Mouse (Mus musculus) hindbrain, embryonic 14.5 days (tissue): ENCODE measurements around the gene Shisal2a. TPM values are rescaled to one million over a fixed set of nuclear protein-coding genes. Genes with fewer than 3 reads are reported as not detected.
A peak's percentile ranks its signal among the peaks of the same experiment; 100 is the strongest.
"Not testable (repeated sequence)": the region's sequence is repeated elsewhere in the genome, so short reads cannot be mapped to it uniquely, and the experiment has no call there.

Experiments
- ATAC-seq: fragments of 200-750 bp; cut with Nextera tagmentation; 2 replicates; pipeline ENCODE4 v1.8.0; 2017; ENCODE audit warnings: moderate number of reproducible peaks, mild to moderate bottlenecking, moderate TSS enrichment, moderate library complexity; ENCODE audit not compliant: low FRiP score
- DNase-seq: peaks from one replicate; pipeline ENCODE4 v3.0.0-alpha.2; 2015; ENCODE audit warnings: low spot score
- H3K27ac ChIP-seq: fragments of 300-500 bp; sonication (generic); 2 replicates; pipeline ENCODE4 v1.5.1; 2014; ENCODE audit warnings: mild to moderate bottlenecking, moderate library complexity
- H3K27me3 ChIP-seq: fragments of 300-500 bp; sonication (generic); 2 replicates; pipeline ENCODE4 v1.6.1; 2014; ENCODE audit warnings: mild to moderate bottlenecking, low read length, mixed read lengths; ENCODE audit not compliant: control insufficient read depth, insufficient read depth
- H3K36me3 ChIP-seq: fragments of 300-500 bp; sonication (generic); replicated peaks from 2 replicates; pipeline ENCODE4 v1.6.1; 2014; ENCODE audit not compliant: control insufficient read depth, insufficient read depth
- H3K4me1 ChIP-seq: fragments of 300-500 bp; sonication (generic); replicated peaks from 2 replicates; pipeline ENCODE4 v1.6.1; 2014; ENCODE audit warnings: antibody characterized with exemption, low read length, mixed read lengths; ENCODE audit not compliant: control insufficient read depth, insufficient read depth
- H3K4me2 ChIP-seq: fragments of 300-500 bp; sonication (generic); replicated peaks from 2 replicates; pipeline ENCODE4 v1.6.1; 2014; ENCODE audit warnings: mild to moderate bottlenecking, moderate library complexity
- H3K4me3 ChIP-seq: fragments of 300-500 bp; sonication (generic); replicated peaks from 2 replicates; pipeline ENCODE4 v1.5.1; 2014; ENCODE audit warnings: mild to moderate bottlenecking, low read length
- H3K9ac ChIP-seq: fragments of 300-500 bp; sonication (generic); 2 replicates; pipeline ENCODE4 v1.6.1; 2014
- H3K9me3 ChIP-seq: fragments of 300-500 bp; sonication (generic); 2 replicates; pipeline ENCODE4 v1.6.1; 2016; ENCODE audit warnings: low read length; ENCODE audit not compliant: control insufficient read depth
- WGBS: fragments of 180-500 bp; shearing (Covaris S2); extraction: QIAGEN DNeasy Blood & Tissue Kit; methylation state at CpG from one replicate; pipeline ENCODE4 v1.1.7; 2014; 5-methylcytosine and 5-hydroxymethylcytosine counted together
- polyA plus RNA-seq: library from polyadenylated mRNA; unstranded; fragments of >200 nt; fragmentation: Nextera tagmentation; extraction: Ambion mirVana; gene quantifications from 2 replicates; pipeline ENCODE4 v1.2.1, GENCODE M21; 2014

Gene Shisal2a
- polyA plus RNA-seq, 1 experiment from 2014 or later, result 7.6 TPM

DNA sequence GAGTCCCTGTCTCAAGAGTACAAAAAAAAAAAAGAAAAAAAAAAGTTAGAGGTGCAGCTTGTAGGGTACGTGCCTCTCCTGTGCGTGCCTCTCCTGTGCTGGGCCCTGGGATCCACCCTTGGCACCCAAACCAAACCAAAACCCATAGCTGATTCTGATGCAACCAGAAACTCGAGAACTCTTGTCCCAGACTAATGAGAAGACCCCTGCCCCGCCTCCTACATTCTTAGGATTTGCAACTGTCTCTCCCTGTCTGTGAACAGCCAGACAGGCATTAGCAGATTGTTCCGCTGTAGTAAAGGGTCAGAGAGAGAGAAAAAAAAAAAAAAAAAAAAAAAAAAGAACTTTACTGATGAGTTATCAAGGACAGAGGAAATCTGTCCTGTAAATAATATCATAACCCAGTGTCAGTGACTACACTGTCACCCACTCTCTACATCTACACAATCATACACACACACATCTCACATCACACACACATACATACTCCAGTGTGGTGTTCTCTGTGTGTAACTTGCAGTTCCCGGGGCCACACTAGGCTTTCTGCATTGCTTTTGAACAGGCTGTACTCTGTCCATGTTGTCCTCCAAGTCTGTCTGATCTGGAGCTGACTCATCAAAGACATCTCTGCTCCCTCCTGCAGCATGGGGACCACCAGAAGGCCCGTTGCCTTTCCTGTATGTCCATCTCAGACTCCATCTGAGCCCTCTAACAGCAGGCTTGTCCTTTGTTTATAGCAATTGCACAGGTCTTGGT is 19.6 kb downstream of the Shisal2a start:
- no peak overlapping the region for H3K4me3 ChIP-seq
- H3K36me3 ChIP-seq, result no peaks in the 10 kb centered on the region
- no peak overlapping the region for H3K27ac ChIP-seq
- peaks cover 49% of the 10 kb centered on the region for H3K4me1 ChIP-seq
- WGBS, result 12% methylated on average over 7 of the region's 7 CpGs
- DNase-seq (no peak), ATAC-seq (no peak)
- no peaks in the 10 kb centered on the region for H3K9me3 ChIP-seq
- no peak overlapping the region for H3K9ac ChIP-seq
- H3K27me3 ChIP-seq, result no peaks in the 10 kb centered on the region
- no peak overlapping the region for H3K4me2 ChIP-seq

DNA sequence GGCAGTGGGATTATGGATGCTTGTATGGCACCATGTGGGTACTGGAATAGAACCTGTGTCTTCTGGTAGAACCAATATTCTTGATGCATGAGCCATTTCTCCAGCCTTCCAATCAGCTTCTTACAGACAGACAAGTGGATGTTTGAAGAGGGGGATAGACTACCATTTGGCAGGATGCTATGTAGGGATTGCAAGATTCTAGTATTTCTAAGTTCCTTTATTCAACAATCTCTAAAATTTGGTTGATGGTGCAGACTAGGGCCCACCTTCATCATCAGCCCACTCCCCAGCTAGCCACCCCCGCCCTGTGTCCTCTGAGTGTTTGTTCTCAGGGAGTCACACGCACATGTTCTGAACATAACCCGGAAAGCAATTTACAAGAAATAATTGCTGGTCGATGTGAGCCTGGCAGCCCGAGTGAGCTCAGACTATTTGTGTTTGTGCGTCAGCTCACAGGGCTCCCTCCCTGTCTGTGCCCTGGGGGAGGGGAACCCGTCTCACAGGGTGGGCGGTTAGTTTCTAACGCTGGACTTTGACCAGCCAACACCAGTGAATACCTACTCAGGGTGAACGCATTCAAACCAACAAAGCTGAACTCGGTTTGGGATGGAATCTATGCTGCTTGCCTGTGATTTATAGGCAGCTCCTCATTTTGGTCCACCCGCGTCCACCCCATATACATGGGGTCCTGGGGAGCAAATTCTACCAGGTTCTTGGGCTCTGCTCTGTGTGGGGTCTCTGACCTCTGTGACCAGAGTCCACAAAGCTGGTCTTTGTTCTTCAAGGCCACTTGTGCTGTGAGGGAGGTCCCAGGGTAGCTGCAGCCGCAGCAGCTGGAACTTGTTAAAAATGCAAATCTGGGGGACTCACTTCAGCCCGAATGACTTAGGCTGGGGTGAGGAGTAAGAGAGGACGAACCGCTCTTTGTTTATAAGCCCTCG is 20.6 kb downstream of the Shisal2a start:
- no peaks in the 10 kb centered on the region for H3K36me3 ChIP-seq
- no peak for ATAC-seq
- H3K4me2 ChIP-seq, result peak overlapping the region; percentile 23
- no peaks in the 10 kb centered on the region for H3K27me3 ChIP-seq
- H3K4me3 ChIP-seq, result no peak overlapping the region
- peak overlapping the region; percentile 67 for H3K27ac ChIP-seq
- DNase-seq, result peak; percentile 36
- 4% methylated on average over 18 of the region's 18 CpGs for WGBS
- peaks cover 54% of the 10 kb centered on the region for H3K4me1 ChIP-seq
- no peaks in the 10 kb centered on the region for H3K9me3 ChIP-seq
- H3K9ac ChIP-seq, result 0 out of 2 replicates have a peak overlapping the region, but pooled peaks have one; percentile 20

DNA sequence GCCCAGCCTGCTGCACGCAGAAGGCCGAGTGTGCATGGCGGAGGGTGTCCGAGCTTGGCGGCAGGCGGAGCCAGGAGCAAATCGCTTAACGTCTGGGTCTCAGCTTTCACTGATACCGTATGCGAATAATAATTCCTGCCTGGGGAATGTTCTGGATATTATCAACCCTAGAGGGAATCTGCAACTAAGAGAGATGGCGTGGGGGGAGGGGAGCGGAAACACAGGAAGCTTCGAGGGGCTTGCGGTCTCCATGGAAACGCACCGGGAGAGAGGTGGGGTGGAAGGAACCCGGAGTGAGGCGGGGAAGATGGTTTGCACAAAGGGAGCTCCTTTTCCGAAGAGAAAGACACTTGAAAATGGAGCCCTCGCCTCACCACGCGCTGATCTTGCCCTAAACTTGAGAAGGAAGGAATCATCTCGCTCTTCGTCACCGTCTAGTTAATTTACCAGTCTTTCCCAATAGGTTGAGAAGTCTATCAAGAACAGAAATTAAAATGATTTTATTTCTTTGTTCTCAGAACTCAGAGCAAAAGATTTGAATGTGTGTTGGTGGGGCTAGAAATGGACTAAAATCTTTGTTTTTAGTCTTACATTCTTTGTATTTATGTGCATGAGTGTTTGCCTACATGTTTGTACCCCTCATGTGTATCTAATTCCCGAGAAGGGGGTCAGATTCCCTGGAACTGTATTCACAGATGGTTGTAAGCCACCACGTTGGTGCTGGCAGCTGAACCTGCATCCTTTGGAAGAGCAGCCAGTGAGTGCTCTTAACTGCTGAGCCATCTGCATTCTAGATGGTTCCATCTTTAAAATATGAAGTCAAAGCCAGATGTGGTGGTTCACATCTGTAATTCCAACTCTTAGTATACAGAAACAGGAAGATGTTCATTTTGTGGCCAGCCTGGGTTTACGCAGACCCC is 22.8 kb downstream of the Shisal2a start:
- peak overlapping the region; percentile 38 for H3K4me2 ChIP-seq
- peak overlapping the region; percentile 46 for H3K9ac ChIP-seq
- H3K9me3 ChIP-seq, result no peaks in the 10 kb centered on the region
- peak; percentile 88 for ATAC-seq
- H3K36me3 ChIP-seq, result no peaks in the 10 kb centered on the region
- no peaks in the 10 kb centered on the region for H3K27me3 ChIP-seq
- peak; percentile 90 for DNase-seq
- H3K4me3 ChIP-seq, result no peak overlapping the region
- H3K4me1 ChIP-seq, result peaks cover 54% of the 10 kb centered on the region
- peak overlapping the region; percentile 97 for H3K27ac ChIP-seq
- whole genome bisulfite sequencing, result 4% methylated on average over 28 of the region's 28 CpGs

DNA sequence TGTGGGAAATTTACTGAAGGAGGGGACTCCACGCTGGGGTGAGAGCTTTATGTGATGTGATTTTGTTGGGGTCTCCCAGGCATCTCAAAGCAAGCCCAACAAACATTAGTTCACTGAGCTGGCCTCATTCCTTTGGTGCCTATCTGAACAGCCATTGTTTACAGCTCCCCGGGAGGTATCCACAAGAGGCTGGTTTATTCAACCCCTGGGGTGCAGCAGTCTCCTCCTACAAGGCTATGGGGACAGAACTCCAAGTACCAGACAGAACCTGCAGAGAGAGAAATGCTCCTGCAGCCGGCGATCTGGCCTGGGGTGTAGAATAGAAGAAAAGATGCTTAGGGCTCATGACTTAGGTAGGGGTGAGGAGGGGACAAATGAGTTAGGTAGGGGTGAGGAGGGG is 24.7 kb downstream of the Shisal2a start:
- no peak overlapping the region for H3K4me3 ChIP-seq
- H3K4me1 ChIP-seq, result peaks cover 50% of the 10 kb centered on the region
- H3K36me3 ChIP-seq, result no peaks in the 10 kb centered on the region
- no peaks in the 10 kb centered on the region for H3K9me3 ChIP-seq
- WGBS, result 15% methylated on average over 4 of the region's 4 CpGs
- H3K4me2 ChIP-seq, result no peak overlapping the region
- H3K27ac ChIP-seq, result peak overlapping the region; percentile 97
- H3K27me3 ChIP-seq, result no peaks in the 10 kb centered on the region
- no peak for DNase-seq
- no peak for ATAC-seq
- no peak overlapping the region for H3K9ac ChIP-seq

DNA sequence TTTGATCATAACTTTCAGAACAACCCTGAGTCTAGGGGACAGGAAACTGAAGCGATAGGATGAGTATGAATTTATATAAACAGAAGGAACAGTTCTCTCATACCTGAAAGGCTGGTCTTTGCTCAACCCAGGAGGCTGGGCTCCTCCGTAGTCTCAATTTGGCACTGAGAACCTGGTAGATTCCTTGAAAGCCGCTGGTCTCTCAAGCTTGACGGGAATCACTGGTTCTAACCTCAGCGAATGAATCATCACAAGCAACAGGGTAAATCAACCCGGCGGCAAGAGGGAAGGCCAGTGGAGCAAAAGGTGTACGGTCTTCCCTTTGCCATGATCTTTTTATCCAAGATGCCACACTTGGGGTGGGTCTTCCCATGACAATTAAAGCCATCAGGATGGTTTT is 25.7 kb downstream of the Shisal2a start:
- no peak overlapping the region for H3K27ac ChIP-seq
- H3K4me2 ChIP-seq, result no peak overlapping the region
- no peaks in the 10 kb centered on the region for H3K36me3 ChIP-seq
- DNase-seq (no peak), ATAC-seq (no peak)
- no peaks in the 10 kb centered on the region for H3K27me3 ChIP-seq
- no peak overlapping the region for H3K9ac ChIP-seq
- H3K4me1 ChIP-seq, result peaks cover 41% of the 10 kb centered on the region
- no peaks in the 10 kb centered on the region for H3K9me3 ChIP-seq
- 90% methylated on average over 8 of the region's 8 CpGs for WGBS
- H3K4me3 ChIP-seq, result no peak overlapping the region

DNA sequence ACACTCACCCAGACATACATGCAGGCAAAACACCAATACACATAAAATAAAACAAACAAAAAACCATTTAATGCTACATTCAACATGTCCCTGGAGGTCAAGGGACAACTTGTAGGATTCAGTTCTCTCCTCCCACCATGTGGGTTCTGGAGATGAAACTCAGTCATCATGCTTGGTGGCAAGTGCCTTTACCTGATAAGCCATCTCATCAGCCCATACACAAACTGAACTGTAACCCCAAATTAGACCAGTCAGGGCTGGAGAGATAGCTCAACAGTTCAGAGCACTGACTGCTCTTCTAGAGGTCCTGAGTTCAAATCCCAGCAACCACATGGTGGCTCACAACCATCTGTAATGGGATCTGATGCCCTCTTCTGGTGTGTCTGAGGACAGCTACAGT is 29.6 kb downstream of the Shisal2a start:
- not testable (repeated sequence) for ATAC-seq, H3K4me2 ChIP-seq, H3K27ac ChIP-seq, H3K27me3 ChIP-seq, DNase-seq, H3K4me3 ChIP-seq, H3K36me3 ChIP-seq, H3K9me3 ChIP-seq, H3K9ac ChIP-seq
- H3K4me1 ChIP-seq, result peaks cover 19% of the 10 kb centered on the region

DNA sequence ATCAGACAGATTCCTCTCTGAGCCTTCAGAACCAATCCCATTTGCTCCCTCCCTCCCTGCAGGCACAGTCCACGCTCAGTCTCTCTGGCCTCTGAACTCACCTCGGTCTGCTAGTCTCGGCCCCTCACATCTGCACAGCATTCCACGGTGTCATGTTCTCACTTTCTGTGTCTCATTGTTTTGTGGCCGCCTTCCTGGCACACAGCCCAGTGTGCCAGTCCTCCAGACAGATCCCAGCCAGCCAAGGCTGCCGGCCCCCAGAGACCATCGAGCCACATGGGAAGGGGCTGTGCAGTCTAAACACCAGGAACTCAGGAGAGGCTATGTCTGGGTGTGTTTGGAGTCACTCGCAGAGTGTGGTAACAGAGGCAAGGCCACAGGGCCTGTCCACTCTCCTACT is 32.3 kb downstream of the Shisal2a start:
- no peak overlapping the region for H3K4me3 ChIP-seq
- H3K4me1 ChIP-seq, result peaks cover 13% of the 10 kb centered on the region
- ATAC-seq (peak; percentile 64; the same call in 1 of the 2 replicates), DNase-seq (no peak)
- WGBS, result 12% methylated on average over 8 of the region's 8 CpGs
- H3K27me3 ChIP-seq, result no peaks in the 10 kb centered on the region
- H3K27ac ChIP-seq, result peak overlapping the region; percentile 47
- H3K9ac ChIP-seq, result no peak overlapping the region
- no peaks in the 10 kb centered on the region for H3K9me3 ChIP-seq
- H3K4me2 ChIP-seq, result no peak overlapping the region
- no peaks in the 10 kb centered on the region for H3K36me3 ChIP-seq

DNA sequence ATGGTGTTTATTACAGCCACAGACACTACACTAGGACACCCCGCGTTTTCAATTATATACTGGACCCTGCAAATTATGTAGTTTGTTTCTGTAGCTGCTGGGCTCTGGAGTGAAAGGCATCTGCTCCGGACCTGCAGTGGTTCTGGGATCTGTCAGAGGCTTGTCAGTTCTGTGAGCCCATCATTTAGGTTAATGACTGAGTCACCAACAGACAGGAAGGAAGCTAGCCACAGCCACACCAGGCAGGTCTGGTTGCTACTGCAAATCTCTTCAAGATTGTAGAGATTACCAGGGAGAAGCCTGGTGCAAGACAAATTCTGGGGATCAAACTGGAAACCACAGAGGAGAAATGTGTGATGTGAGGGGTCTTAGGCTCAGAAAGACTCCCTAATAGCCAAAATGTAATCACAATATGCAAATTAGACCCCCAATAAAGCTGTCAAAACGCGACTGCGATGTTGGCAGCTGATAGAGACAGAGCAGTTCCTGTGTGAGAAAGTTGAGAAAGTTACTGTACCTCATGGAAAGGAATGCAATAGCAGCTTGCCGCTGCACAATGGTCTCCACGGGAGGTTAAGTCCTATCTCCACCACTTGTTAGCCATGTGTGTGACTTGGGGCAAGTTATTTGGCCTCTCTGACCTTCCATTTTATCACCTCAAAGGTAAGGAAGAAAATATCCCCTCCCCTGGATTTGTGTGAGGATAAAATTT is 33.2 kb downstream of the Shisal2a start:
- no peak for DNase-seq
- no peak overlapping the region for H3K4me3 ChIP-seq
- H3K4me1 ChIP-seq, result peaks cover 13% of the 10 kb centered on the region
- no peaks in the 10 kb centered on the region for H3K9me3 ChIP-seq
- no peak overlapping the region for H3K4me2 ChIP-seq
- 45% methylated on average over 8 of the region's 8 CpGs for WGBS
- no peak overlapping the region for H3K9ac ChIP-seq
- no peak overlapping the region; the same call in 1 of the 2 replicates for H3K27ac ChIP-seq
- no peaks in the 10 kb centered on the region for H3K27me3 ChIP-seq
- H3K36me3 ChIP-seq, result no peaks in the 10 kb centered on the region
- ATAC-seq, result no peak
